Mouse (Mus musculus): ENCODE data around the gene Pelo.

The Pelo gene

DNA sequence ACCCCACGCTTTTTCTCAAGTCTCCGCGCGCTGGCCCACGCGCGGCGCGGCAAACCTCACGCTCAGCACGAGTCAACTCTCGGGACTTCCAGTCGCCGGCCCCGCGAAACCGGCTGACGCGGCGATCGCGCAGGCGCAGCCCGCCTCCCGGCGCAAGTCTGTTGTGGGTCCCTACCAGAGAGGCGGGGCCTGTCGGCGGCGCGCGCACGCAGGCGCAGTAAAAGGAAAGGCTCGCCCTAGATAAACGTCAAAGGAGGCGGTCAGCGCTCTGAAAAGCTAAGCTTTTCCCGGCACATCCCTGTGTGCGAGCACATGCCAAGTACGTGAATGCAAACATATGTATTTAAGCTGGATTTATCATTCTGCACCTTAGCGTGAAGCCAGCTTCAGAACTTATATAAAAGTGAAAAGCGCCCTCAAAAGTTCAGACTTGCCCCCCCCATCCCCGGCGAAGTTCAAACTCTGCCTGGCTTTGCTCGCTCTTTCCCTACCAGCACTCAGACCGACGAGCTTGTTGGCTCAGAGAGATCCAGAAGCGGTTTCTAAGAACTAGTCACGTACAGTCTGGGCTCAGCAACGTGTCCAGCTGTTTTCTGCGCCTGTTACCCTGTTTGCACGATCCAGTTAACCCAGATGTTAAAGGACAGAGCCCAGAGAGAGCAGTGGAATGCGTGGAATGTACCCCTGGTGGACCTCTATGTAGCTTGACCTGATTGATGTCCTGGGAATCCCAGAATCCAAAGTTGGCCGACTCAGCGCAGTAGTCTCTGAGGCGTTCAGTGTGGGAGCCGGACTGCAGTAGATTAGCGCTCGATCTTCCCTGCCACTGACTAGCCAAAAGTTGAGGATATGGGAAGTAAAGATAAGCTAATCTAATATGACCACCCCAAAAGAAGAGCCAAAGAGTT lies at the start of gene Pelo:
Pelo (minus strand) TSS at position 118 of the 908 bp plus-strand sequence.
- peak; percentile 88 to 94 for DNase-seq (ENCODE audit: low spot score in 2 of 2)

DNA sequence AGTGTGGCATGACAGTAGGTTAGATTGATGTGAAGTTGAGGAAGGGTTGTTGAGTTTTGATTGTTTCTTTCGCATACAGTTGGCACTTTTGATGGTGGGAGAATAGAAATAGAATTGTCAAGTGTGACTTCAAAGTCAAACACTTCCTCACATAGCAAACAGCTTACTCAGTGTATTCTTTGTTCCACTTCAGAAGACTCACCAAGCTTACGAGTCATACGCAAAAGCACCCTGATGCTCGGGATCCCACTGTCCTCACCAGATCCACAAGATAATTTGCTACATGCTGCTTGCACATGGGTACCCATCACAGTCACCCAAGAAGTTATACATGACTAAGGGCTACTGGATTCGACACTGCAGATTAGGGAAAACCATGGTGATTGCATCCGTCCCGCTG lies 48.5 kb upstream of the Pelo start:
- DNase-seq (ENCODE audit: low spot score in 2 of 2): no peak

DNA sequence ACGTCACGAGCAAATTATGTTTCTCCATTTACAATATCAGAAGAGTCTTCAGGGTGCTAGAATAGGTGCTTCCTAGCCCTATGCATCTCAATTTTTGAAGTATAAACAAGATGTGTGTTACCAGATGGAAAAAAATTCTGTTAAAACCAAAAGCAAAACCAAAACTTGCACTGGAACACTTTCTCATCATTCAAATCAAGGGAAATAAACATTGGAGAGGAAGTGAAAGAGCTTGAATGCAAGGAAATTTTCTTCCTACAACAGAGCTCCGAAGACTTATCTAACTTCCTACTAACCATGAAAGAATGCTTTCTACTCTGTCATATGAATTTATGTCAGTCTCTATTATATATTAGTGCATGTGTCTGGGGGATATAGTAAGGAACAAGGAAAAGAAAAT lies 46.8 kb upstream of the Pelo start:
- DNase-seq (ENCODE audit: low spot score in 2 of 2): no peak

DNA sequence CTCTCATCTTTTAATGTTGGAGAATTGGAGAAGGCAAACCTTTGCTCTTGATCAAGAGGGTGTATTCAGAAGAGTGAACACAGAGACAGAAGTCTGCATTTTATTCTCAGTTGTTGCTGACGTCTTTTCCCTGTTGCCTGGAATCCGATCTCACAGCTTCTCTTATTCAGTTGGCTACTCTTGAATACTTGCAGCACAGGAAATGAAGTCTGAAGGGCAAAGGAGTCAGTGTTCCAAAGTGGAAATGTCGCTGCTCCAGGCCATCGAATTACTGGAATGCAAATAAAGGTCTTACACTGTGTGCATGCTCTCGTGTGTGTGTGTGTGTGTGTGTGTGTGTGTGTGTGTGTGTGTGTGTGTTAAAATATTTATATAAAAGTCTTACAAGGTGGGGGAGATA lies 42.4 kb upstream of the Pelo start:
- DNase-seq (ENCODE audit: low spot score in 2 of 2): no peak

DNA sequence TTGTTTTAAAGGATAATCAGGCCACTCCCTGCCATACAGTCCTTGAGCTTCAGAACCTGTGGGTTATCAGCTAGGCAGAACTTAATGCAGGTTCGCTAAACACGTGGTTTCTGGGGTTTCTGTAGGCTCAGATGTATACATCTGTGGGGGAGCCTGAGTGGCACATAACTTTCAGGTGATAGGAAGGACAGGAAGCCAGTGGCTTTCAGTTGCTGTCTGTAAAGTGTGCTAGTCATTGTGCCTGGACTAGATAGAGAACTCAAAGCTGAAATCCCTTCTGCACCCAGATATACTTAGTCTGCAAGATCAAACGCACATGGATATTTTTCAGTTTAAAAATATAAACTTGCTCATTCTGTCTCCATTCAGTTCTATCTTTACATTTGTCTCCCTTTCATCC lies 41.4 kb upstream of the Pelo start:
- DNase-seq (ENCODE audit: low spot score in 2 of 2): no peak

DNA sequence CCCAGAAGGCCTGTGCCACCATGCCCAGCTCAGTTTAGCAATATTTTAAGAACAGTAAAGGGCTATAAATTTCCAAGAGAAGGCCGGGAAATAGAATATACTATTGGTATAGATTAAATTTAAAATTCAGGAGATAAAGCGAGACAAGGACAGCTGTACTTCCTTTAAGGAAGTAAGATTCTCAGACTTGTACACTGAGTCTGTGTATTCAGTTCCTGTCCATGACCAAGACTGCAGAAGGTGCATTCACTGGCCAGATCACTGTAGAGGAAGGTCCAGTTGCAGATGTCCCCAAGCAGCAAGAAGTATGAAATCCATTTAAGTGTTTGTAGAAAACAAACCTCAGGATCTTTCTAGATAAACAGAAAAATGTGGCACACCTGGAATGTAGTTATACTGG lies 40.0 kb upstream of the Pelo start:
- DNase-seq (ENCODE audit: low spot score in 2 of 2): no peak

DNA sequence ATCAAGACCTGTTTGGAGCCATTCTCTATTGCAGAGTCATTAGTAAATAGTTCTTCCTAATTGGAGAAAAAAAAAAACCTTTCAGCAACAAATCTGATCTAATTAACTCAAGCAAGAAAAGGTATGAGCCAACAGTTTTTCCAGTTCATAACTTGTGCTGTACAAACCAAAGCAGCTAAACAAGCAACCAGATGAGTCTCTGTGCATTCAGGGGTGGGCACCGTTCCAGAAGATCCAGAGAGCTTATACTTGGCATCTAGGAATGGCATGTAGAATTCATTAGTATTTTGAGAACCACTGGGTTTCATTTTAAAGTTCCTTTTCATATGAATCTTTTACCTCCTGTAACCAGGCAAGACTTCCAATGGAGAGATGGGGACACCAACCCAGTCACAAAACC lies 37.8 kb upstream of the Pelo start:
- no peak for DNase-seq (ENCODE audit: low spot score in 2 of 2)

DNA sequence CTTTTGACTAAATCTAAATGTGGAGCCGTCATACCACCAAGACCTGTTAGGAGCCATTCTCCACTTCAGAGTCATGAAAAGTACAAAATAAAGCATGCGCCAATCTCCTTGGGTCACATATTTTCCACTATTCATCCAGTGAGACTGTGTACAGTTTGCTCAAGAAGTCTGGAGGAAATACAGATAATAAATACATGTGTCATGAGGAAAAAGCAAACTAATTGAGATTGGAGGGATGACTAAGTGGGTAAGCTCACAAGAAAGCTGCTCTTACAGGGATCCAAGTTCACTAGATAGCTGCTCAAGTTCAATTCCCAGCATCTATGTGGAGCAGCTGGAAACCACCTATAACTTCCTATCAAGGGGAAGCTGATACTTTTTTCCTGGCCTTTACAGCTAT lies 36.5 kb upstream of the Pelo start:
- no peak for DNase-seq (ENCODE audit: low spot score in 2 of 2)

DNA sequence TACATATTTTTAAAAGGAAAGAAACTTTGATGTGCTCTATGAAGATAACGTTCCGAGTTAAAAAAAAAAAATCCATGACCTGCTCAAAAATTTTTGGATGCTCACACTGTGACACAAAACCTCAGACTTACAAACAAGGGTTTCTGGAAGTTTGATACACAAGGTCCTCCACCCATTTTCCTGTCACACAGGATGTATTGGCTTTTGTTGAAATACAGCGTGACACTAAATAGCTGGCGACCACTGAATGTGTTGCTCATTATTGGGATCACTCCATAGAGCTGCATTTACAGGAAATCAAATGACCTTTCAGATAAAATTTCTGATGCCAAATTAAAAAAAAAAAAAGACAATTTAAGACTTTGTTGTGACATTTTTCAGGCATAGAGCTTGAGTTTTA lies 35.1 kb upstream of the Pelo start:
- DNase-seq (ENCODE audit: low spot score in 2 of 2): no peak

DNA sequence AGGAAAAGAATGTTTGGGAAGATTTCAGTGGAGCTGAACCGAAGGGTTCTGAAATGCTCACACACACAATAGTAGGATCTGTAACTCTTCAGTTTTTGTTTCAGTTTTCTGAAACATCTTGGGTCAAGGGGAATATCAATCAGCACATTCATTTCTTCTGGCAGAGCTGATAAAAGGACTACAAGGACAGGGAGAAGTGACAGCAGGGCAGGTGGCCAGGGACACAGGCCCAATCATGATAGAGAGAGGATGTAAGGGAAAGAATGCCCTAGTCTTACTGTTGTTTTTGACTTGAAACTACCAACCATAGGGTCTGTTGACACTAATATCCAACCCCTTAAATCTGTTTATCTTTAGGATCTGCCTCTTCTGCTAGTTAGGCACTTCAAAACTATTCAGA lies 34.5 kb upstream of the Pelo start:
- DNase-seq (ENCODE audit: low spot score in 2 of 2): no peak

DNA sequence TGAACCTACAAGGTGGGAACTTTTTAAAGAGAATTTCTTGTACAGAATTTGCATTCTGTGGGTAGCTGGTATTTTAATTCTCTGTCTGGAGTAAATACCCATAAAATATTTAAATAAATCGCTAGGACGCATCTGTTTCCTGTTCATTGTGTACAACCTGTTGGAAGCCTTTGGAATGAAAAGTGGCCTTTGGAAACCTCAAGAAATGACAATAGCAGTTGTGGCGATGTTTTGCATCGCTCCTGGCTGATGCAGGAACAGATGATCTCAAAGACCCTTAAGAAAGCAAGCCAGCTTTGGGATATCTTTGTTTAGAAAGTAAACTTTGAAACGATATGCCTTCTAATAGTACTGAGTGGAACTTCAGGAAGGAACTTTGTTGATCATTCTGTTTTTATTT lies 28.8 kb upstream of the Pelo start:
- no peak for DNase-seq (ENCODE audit: low spot score in 2 of 2)

DNA sequence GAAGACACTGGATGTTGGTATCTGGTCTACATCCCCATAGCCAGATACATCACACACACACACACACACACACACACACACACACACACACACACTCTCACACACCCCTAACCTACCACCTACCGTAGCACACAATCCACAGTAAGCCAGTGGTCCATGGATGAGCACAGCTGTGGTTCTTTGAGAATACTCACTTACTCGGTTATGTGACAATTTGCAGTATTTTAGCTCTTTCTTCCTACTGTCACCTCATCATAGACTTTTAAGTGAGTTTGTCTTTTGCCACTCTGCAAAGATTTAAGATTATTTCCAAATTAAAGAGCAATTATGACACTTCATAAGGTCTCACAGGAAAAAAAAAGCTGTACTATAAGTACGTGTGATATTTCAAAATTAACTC lies 28.2 kb upstream of the Pelo start:
- DNase-seq (ENCODE audit: low spot score in 2 of 2): no peak

DNA sequence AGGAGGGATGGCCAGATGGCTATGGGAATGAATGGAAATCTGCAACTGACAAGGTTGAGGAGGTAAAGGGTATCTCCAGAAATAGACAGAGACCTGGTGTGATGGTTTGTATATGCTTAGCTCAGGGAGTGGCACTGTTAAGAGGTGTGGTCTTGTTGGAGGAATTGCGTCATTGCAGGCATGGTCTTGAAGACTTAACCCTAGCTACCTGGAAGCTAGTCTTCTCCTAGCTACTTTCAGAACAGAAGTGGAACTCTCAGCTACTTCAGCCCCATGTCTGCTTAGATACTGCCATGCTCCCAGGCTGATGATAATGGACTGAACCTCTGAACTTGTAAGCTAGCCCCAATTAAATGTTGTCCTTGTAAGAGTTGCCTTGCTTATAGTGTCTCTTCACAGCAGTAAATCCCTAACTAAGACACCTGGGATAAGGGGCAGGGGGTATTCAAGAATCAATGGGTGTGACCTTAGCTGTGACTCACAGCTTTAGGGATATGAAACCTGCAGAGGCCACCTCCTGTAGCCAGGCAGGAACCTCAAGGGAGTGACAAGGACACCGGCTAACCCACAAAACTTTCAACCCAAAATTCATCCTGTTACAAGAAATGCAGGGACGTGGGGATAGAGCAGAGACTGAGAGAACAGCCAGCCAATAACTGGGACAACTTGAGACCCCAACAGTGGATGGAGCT lies 27.1 kb upstream of the Pelo start:
- no peak for DNase-seq (ENCODE audit: low spot score in 2 of 2)

DNA sequence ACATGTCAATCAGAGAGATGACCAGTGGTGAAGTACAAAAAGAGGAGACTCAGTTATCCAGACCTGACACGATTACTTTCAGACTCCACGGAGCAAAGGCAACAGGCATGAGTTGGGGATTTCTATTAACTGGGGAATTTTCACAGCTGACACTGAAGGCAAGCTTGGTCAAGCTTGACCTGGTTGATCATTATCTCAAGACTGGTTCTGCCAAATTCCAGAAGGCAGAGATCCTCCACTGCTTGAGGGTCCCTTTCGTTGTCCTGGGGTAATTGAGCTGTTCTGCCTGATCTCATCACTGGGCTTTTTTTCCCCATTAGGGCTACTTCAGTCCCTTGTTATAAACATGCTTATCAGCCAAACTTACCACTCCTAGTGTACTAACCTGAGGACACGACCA lies 19.6 kb upstream of the Pelo start:
- no peak for DNase-seq (ENCODE audit: low spot score in 2 of 2)

DNA sequence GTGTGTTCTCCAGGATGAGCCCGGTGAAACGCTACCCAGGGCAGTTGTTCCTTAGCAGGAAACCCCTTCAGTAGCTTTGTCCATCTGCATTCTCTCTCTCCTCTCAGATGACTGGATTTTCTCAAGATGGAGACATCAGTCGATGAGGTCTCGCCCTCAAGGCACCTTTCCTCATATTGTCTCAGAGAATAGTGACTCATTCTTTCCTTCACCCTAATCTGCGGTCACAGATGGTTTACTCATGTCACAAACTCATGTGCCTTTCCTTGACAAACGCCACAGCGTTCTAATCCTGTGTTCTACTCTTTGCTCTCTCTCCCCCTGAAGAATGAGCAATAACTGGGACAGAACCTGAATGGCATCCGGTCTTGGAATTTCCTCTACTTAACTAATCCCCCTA lies 17.4 kb upstream of the Pelo start:
- DNase-seq (ENCODE audit: low spot score in 2 of 2): no peak

DNA sequence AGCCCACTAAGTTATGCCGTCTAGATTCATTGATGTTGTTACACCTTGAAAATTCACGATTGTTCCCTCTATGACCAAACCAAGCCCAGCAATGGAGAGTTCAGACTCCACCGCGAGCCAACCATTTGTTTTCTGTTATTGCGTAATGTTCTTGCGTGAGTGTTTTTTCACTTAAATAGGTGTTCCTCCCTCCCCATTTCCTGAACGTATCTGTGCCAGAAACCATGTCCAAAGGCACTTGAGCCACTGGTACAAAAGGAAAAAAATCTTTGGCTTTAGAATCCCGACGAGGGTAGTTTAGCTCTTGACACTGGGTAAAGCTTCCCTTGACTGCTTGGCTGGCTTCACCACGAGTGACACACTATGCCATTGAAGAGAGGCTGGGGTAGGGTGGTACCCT lies 16.2 kb upstream of the Pelo start:
- no peak for DNase-seq (ENCODE audit: low spot score in 2 of 2)

DNA sequence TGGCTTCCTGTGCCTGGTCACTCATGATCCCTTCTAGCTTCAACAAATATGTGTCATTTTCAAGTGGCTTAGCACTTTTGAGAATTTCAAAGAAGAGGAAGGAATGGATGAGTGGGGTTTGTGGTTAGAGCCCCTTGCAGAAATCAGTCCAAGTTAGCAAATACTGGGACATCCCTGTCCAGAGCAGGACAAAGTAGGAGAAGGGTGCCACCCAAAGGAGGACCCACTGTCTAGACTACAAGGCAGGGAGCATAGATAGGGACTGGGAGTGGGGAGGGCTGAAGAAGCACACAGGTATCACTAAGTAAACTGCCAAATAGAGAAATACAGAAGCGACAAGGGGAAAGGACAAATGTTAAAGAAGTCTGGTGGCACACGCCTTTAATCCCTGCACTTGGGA lies 12.8 kb upstream of the Pelo start:
- no peak for DNase-seq (ENCODE audit: low spot score in 2 of 2)

DNA sequence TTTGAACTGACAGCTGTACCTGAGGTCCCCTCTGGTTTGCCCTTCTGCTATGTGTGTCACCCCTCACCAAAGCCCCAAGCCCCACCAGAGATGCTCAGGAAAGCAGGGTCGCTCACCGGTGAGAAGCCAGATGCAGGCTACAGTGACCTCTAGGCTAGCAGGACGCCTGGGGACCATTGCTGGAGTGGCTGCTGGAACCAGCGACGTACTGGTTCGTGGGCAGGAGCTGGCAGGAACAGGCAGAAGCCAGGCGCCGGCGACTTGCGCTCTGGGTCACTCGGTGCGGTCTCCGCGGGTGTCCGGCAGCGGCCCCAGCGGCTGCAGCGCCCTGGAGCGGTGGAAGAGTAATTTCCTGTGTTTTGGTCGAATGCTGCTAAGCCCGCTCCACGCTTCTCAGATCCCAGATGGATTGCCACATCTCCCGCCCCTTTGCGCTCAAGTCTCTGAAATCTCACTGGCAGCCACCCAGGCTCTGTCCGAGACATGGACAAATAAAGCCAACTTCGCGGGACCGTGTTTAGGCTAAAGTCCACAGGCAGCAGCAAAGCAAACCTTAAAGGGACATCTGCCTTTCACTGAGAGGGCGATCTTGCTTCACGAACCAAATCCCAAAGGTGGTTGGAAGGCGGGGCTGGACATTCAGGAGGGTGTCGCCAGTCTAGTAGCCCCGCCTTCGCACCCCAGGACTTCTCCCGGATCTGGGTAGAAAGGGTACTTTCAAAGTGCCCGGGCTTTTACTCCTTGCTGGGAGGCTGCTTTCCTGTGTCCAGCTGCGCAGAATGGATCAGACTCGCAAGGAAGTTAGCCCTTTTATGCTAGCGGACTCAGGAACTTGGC lies 11.6 kb upstream of the Pelo start, which contains the start of the genes Gm49395 and Itga1:
Gm49395 (minus strand) TSS at position 567 of the 837 bp plus-strand sequence.
Itga1 (minus strand) TSS at position 610 of the 837 bp plus-strand sequence.
- peak; percentile 66 to 70 for DNase-seq (ENCODE audit: low spot score in 2 of 2)

DNA sequence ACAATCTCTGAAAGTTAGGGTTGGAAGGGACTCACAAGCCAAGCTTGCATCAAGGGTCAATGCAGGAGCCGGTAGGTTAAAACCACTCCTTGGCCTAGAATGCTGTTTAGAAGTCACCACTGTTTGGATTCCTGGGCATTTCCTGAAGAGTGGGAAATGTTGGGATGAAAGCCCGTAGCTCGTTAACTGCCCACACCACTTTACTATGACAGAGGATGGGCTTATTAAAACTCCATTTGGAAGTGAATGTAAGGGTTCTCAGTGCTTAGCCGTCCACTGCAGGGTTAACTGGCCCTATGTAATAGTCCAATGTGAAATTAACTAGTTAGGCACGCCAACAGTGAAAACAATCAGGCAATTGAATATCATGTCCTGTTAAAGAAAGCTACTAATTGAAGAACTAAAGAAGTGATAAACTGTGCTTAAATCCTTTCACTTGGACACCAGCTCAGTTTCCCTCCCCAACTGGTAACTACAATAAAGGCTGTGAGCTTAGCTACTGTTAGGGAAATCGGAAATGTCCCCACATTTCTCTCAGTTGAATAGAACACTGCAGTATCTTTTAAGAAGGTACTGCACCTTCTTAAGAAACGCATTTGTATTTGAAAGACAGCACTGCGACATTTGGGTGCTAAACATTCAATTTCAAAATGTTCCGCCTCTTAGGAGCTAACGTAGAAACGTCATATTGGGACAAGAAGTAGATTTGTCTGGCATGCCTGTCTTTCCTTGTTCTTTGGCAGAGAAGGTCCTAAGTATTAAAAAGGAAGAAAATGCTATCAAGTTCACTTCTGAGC lies 10.6 kb upstream of the Pelo start:
- no peak for DNase-seq (ENCODE audit: low spot score in 2 of 2)

DNA sequence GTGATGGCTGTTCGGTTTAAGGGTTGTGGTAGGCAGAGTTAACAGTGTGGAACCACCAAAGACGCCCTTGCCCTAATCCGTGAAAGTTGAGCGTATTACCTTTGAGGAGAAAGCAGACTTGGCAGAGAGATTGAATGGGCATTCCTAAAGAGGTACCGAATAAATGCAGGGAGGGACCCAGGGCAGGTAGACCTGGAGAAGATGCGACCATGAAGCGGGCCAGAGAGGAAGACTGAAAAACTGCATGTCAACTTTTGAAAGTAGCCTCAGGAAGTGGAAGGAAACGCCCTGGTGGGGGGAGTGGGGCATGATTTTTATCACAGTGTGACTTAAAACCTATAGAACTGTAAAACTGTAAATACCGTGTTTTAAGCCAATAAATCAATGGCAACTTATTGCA lies 9.4 kb upstream of the Pelo start:
- DNase-seq (ENCODE audit: low spot score in 2 of 2): no peak

DNA sequence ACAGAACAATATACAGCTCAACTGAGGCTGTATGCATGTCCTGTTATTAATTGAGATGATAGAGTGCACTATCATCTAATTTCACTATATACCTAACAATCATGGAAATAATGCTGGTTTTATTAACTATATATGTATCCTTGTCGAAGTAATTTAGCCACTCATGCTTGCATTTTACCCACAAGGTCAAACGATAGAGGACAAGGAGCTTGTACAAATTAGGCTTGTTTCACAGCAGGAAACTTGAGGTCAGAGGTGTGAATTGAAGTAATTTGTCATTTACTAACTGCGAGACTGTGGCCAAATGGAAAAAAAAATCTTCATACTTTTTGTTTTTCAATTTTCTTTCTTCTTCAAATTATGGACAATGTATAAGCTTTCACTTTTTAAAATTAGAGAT lies 8.2 kb upstream of the Pelo start:
- DNase-seq (ENCODE audit: low spot score in 2 of 2): no peak
